Mouse (Mus musculus): Measurements from ENCODE around the gene Kank3. TPM values are rescaled to one million over a fixed set of nuclear protein-coding genes. Genes with fewer than 3 reads are reported as not detected.

Gene Kank3
- total and polyA plus RNA-seq, 2 experiments from 2014 or later: 46.1 to 68.7 TPM

- Histone ChIP-seq H3K4me3 (ENCODE audit: low read depth, low read length) (no peak overlapping the region), H3K9ac (replicated peaks; ENCODE audit: low read depth, low read length) (no peak overlapping the region), H3K9me3 (replicated peaks; ENCODE audit: control insufficient read depth, low read length) (0 out of 2 replicates have a peak, but pooled peaks cover 5% of the 10 kb centered on the region), H3K4me2 (ENCODE audit: low read depth, low read length) (no peak overlapping the region), H3K36me3 (replicated peaks; ENCODE audit: control insufficient read depth, insufficient read depth, low read length) (no peaks in the 10 kb centered on the region), H3K27me3 (ENCODE audit: control insufficient read depth, insufficient read depth, low read length) (no peaks in the 10 kb centered on the region), H3K27ac (ENCODE audit: low read depth) (no peak overlapping the region), H3K4me1 (ENCODE audit: control insufficient read depth, insufficient read depth) (no peaks in the 10 kb centered on the region)
- ATAC-seq (ENCODE audit: insufficient read depth, low read depth) (no peak), DNase-seq (ENCODE audit: low spot score) (no peak)
- whole genome bisulfite sequencing: 81% methylated on average over 4 of the region's 4 CpGs
- TF ChIP-seq EP300 (IDR thresholded peaks at IDR 0.05; ENCODE audit: low read depth) (no peak), CTCF (IDR thresholded peaks at IDR 0.05; ENCODE audit: low read depth) (no peak)
These were observed 47.5 kb downstream of the Kank3 start for GRCm38 (mm10) chr17:33857816-33858215.

GRCm38 (mm10) chr17:33865330-33866030, 55.2 kb downstream of the Kank3 start:
- no peak overlapping the region for H3K4me3 ChIP-seq (ENCODE audit: low read depth, low read length)
- H3K36me3 ChIP-seq (replicated peaks; ENCODE audit: control insufficient read depth, insufficient read depth, low read length): no peaks in the 10 kb centered on the region
- H3K9me3 ChIP-seq (replicated peaks; ENCODE audit: control insufficient read depth, low read length): no peaks in the 10 kb centered on the region
- no peak overlapping the region for H3K9ac ChIP-seq (replicated peaks; ENCODE audit: low read depth, low read length)
- WGBS: 17% methylated on average over 9 of the region's 9 CpGs
- peak; percentile 33; the same call in 1 of the 2 replicates for ATAC-seq (ENCODE audit: insufficient read depth, low read depth)
- no peak overlapping the region for H3K27ac ChIP-seq (ENCODE audit: low read depth)
- no peak for TF ChIP-seq EP300 (IDR thresholded peaks at IDR 0.05; ENCODE audit: low read depth)
- TF ChIP-seq CTCF (IDR thresholded peaks at IDR 0.05; ENCODE audit: low read depth): peak; percentile 45
- no peaks in the 10 kb centered on the region for H3K4me1 ChIP-seq (ENCODE audit: control insufficient read depth, insufficient read depth)
- peak; percentile 31 for DNase-seq (ENCODE audit: low spot score)
- H3K4me2 ChIP-seq (ENCODE audit: low read depth, low read length): no peak overlapping the region
- no peaks in the 10 kb centered on the region for H3K27me3 ChIP-seq (ENCODE audit: control insufficient read depth, insufficient read depth, low read length)

Other genes with a start within 250 kb of the Kank3 start
- 29.0 and 39.9 TPM in 2 replicates for gene Zfp414, start 181.4 kb upstream of the Kank3 start, total RNA-seq (2014; rRNA removed; ENCODE audit: low replicate concordance)
- gene Zfp414, start 181.4 kb upstream of the Kank3 start, polyA plus RNA-seq (2015; fragmentation: Nextera tagmentation; extraction: Ambion mirVana): 20.3 and 21.4 TPM in 2 replicates
- not detected in 2 replicates for gene Pram1, start 172.5 kb upstream of the Kank3 start, total RNA-seq (2014; rRNA removed; ENCODE audit: low replicate concordance)
- gene Pram1, start 172.5 kb upstream of the Kank3 start, polyA plus RNA-seq (2015; fragmentation: Nextera tagmentation; extraction: Ambion mirVana): 0.08 and 0.29 TPM in 2 replicates
- 47.1 and 54.3 TPM in 2 replicates for gene Hnrnpm, start 123.7 kb upstream of the Kank3 start, total RNA-seq (2014; rRNA removed; ENCODE audit: low replicate concordance)
- gene Hnrnpm, start 123.7 kb upstream of the Kank3 start, polyA plus RNA-seq (2015; fragmentation: Nextera tagmentation; extraction: Ambion mirVana): 139 and 151 TPM in 2 replicates
- 117 and 124 TPM in 2 replicates for gene March2, start 91.8 kb upstream of the Kank3 start, total RNA-seq (2014; rRNA removed; ENCODE audit: low replicate concordance)
- gene March2, start 91.8 kb upstream of the Kank3 start, polyA plus RNA-seq (2015; fragmentation: Nextera tagmentation; extraction: Ambion mirVana): 87.6 and 88.5 TPM in 2 replicates
- 58.6 and 87.8 TPM in 2 replicates for gene Rab11b, start 50.0 kb upstream of the Kank3 start, total RNA-seq (2014; rRNA removed; ENCODE audit: low replicate concordance)
- 382 and 425 TPM in 2 replicates for gene Rab11b, start 50.0 kb upstream of the Kank3 start, polyA plus RNA-seq (2015; fragmentation: Nextera tagmentation; extraction: Ambion mirVana)
- 35.2 and 79.3 TPM in 2 replicates for gene Angptl4, start 28.7 kb upstream of the Kank3 start, total RNA-seq (2014; rRNA removed; ENCODE audit: low replicate concordance)
- 59.2 and 124 TPM in 2 replicates for gene Angptl4, start 28.7 kb upstream of the Kank3 start, polyA plus RNA-seq (2015; fragmentation: Nextera tagmentation; extraction: Ambion mirVana)
- 127 and 305 TPM in 2 replicates for gene Rps28, start 14.0 kb downstream of the Kank3 start, total RNA-seq (2014; rRNA removed; ENCODE audit: low replicate concordance)
- 622 and 631 TPM in 2 replicates for gene Rps28, start 14.0 kb downstream of the Kank3 start, polyA plus RNA-seq (2015; fragmentation: Nextera tagmentation; extraction: Ambion mirVana)
- gene Ndufa7, start 14.1 kb downstream of the Kank3 start, total RNA-seq (2014; rRNA removed; ENCODE audit: low replicate concordance): 467 and 766 TPM in 2 replicates
- gene Ndufa7, start 14.1 kb downstream of the Kank3 start, polyA plus RNA-seq (2015; fragmentation: Nextera tagmentation; extraction: Ambion mirVana): 899 and 938 TPM in 2 replicates
- 17.3 and 24.0 TPM in 2 replicates for gene Cd320, start 32.6 kb downstream of the Kank3 start, total RNA-seq (2014; rRNA removed; ENCODE audit: low replicate concordance)
- gene Cd320, start 32.6 kb downstream of the Kank3 start, polyA plus RNA-seq (2015; fragmentation: Nextera tagmentation; extraction: Ambion mirVana): 37.3 and 41.6 TPM in 2 replicates
- gene Gm7029, start 63.3 kb downstream of the Kank3 start, total RNA-seq (2014; rRNA removed; ENCODE audit: low replicate concordance): not detected in 2 replicates
- gene Gm7029, start 63.3 kb downstream of the Kank3 start, polyA plus RNA-seq (2015; fragmentation: Nextera tagmentation; extraction: Ambion mirVana): not detected in 2 replicates
- 17.0 and 30.1 TPM in 2 replicates for gene Kifc1, start 80.1 kb downstream of the Kank3 start, total RNA-seq (2014; rRNA removed; ENCODE audit: low replicate concordance)
- 2.0 and 2.1 TPM in 2 replicates for gene Kifc1, start 80.1 kb downstream of the Kank3 start, polyA plus RNA-seq (2015; fragmentation: Nextera tagmentation; extraction: Ambion mirVana)
- not detected in 2 replicates for gene Platr17, start 94.6 kb downstream of the Kank3 start, total RNA-seq (2014; rRNA removed; ENCODE audit: low replicate concordance)
- gene Platr17, start 94.6 kb downstream of the Kank3 start, polyA plus RNA-seq (2015; fragmentation: Nextera tagmentation; extraction: Ambion mirVana): not detected in 2 replicates
- 15.2 and 19.3 TPM in 2 replicates for gene Daxx, start 98.9 kb downstream of the Kank3 start, total RNA-seq (2014; rRNA removed; ENCODE audit: low replicate concordance)
- gene Daxx, start 98.9 kb downstream of the Kank3 start, polyA plus RNA-seq (2015; fragmentation: Nextera tagmentation; extraction: Ambion mirVana): 18.0 and 20.0 TPM in 2 replicates
- gene Tapbp, start 105.4 kb downstream of the Kank3 start, total RNA-seq (2014; rRNA removed; ENCODE audit: low replicate concordance): 50.9 and 84.1 TPM in 2 replicates
- gene Tapbp, start 105.4 kb downstream of the Kank3 start, polyA plus RNA-seq (2015; fragmentation: Nextera tagmentation; extraction: Ambion mirVana): 47.6 and 51.3 TPM in 2 replicates
- 29.1 and 42.9 TPM in 2 replicates for gene Zbtb22, start 105.4 kb downstream of the Kank3 start, total RNA-seq (2014; rRNA removed; ENCODE audit: low replicate concordance)
- gene Zbtb22, start 105.4 kb downstream of the Kank3 start, polyA plus RNA-seq (2015; fragmentation: Nextera tagmentation; extraction: Ambion mirVana): 10.1 and 12.0 TPM in 2 replicates
- gene Rgl2, start 119.0 kb downstream of the Kank3 start, total RNA-seq (2014; rRNA removed; ENCODE audit: low replicate concordance): 63.1 and 144 TPM in 2 replicates
- 21.1 and 21.9 TPM in 2 replicates for gene Rgl2, start 119.0 kb downstream of the Kank3 start, polyA plus RNA-seq (2015; fragmentation: Nextera tagmentation; extraction: Ambion mirVana)
- 28.6 and 77.4 TPM in 2 replicates for gene Pfdn6, start 129.8 kb downstream of the Kank3 start, total RNA-seq (2014; rRNA removed; ENCODE audit: low replicate concordance)
- gene Pfdn6, start 129.8 kb downstream of the Kank3 start, polyA plus RNA-seq (2015; fragmentation: Nextera tagmentation; extraction: Ambion mirVana): 123 and 128 TPM in 2 replicates
- 6.7 and 10.9 TPM in 2 replicates for gene Wdr46, start 130.1 kb downstream of the Kank3 start, total RNA-seq (2014; rRNA removed; ENCODE audit: low replicate concordance)
- 8.9 and 11.1 TPM in 2 replicates for gene Wdr46, start 130.1 kb downstream of the Kank3 start, polyA plus RNA-seq (2015; fragmentation: Nextera tagmentation; extraction: Ambion mirVana)
- gene B3galt4, start 141.0 kb downstream of the Kank3 start, total RNA-seq (2014; rRNA removed; ENCODE audit: low replicate concordance): 0.53 and 0.70 TPM in 2 replicates
- gene B3galt4, start 141.0 kb downstream of the Kank3 start, polyA plus RNA-seq (2015; fragmentation: Nextera tagmentation; extraction: Ambion mirVana): 5.5 and 6.1 TPM in 2 replicates
- 28.2 and 31.8 TPM in 2 replicates for gene Vps52, start 145.3 kb downstream of the Kank3 start, total RNA-seq (2014; rRNA removed; ENCODE audit: low replicate concordance)
- 27.8 TPM in 2 replicates for gene Vps52, start 145.3 kb downstream of the Kank3 start, polyA plus RNA-seq (2015; fragmentation: Nextera tagmentation; extraction: Ambion mirVana)
- gene Rps18, start 145.5 kb downstream of the Kank3 start, total RNA-seq (2014; rRNA removed; ENCODE audit: low replicate concordance): 1,548 and 1,735 TPM in 2 replicates
- 845 and 880 TPM in 2 replicates for gene Rps18, start 145.5 kb downstream of the Kank3 start, polyA plus RNA-seq (2015; fragmentation: Nextera tagmentation; extraction: Ambion mirVana)
- gene H2-K1, start 189.8 kb downstream of the Kank3 start, total RNA-seq (2014; rRNA removed; ENCODE audit: low replicate concordance): 61.0 and 84.5 TPM in 2 replicates
- 42.9 and 48.4 TPM in 2 replicates for gene H2-K1, start 189.8 kb downstream of the Kank3 start, polyA plus RNA-seq (2015; fragmentation: Nextera tagmentation; extraction: Ambion mirVana)
- gene Ring1, start 214.2 kb downstream of the Kank3 start, total RNA-seq (2014; rRNA removed; ENCODE audit: low replicate concordance): 22.5 and 48.5 TPM in 2 replicates
- 10.3 and 11.9 TPM in 2 replicates for gene Ring1, start 214.2 kb downstream of the Kank3 start, polyA plus RNA-seq (2015; fragmentation: Nextera tagmentation; extraction: Ambion mirVana)
- gene H2-Ke6, start 217.5 kb downstream of the Kank3 start, total RNA-seq (2014; rRNA removed; ENCODE audit: low replicate concordance): 80.6 and 101 TPM in 2 replicates
- gene H2-Ke6, start 217.5 kb downstream of the Kank3 start, polyA plus RNA-seq (2015; fragmentation: Nextera tagmentation; extraction: Ambion mirVana): 58.5 and 64.6 TPM in 2 replicates
- 88.7 and 97.2 TPM in 2 replicates for gene Slc39a7, start 221.2 kb downstream of the Kank3 start, total RNA-seq (2014; rRNA removed; ENCODE audit: low replicate concordance)
- gene Slc39a7, start 221.2 kb downstream of the Kank3 start, polyA plus RNA-seq (2015; fragmentation: Nextera tagmentation; extraction: Ambion mirVana): 79.7 and 85.4 TPM in 2 replicates
- gene Rxrb, start 221.3 kb downstream of the Kank3 start, total RNA-seq (2014; rRNA removed; ENCODE audit: low replicate concordance): 29.4 and 36.6 TPM in 2 replicates
- 28.4 and 31.2 TPM in 2 replicates for gene Rxrb, start 221.3 kb downstream of the Kank3 start, polyA plus RNA-seq (2015; fragmentation: Nextera tagmentation; extraction: Ambion mirVana)
- gene Col11a2, start 228.9 kb downstream of the Kank3 start, total RNA-seq (2014; rRNA removed; ENCODE audit: low replicate concordance): 1.4 and 1.9 TPM in 2 replicates
- 0.25 and 0.29 TPM in 2 replicates for gene Col11a2, start 228.9 kb downstream of the Kank3 start, polyA plus RNA-seq (2015; fragmentation: Nextera tagmentation; extraction: Ambion mirVana)

Measured in heart, postnatal 0 days (tissue).